Comparison of ENCODE assay signal across 20 mouse cellular contexts in genomic region chr17:30279684-30280083, GRCm38 (mm10).
DNase-seq lines count a peak whose midpoint lies in the region; ATAC-seq lines count a peak whose summit lies in the region.
"Had no signal": no experiment of that assay in that cellular context is flagged by ENCODE, and none has a peak within 500 bp of the region (broad histone marks: within the 10 kb centered on the region; RNA-seq: fewer than 3 reads in every experiment).

No protein-coding gene starts in this region.

- DNase-seq in embryo, embryonic 10.5 days (ENCODE audit: low spot score), result peak; percentile 55
- DNase-seq in embryo, embryonic 11 days, result no peak
- peak; percentile 87 for DNase-seq in midbrain, embryonic 11.5 days (ENCODE audit: low spot score, missing footprints)
- no peak for DNase-seq in adrenal gland, adult 8-10 months
- no peak for DNase-seq in limb, embryonic 10.5 days (ENCODE audit: low spot score)
- DNase-seq: adrenal gland, adult 2 months; cerebellum, adult 18-20 months; cerebellum, postnatal 36 days; heart, adult 18-20 months; right cerebral cortex, postnatal 25 days; thymus, postnatal 14 days had no signal

- H3K9ac ChIP-seq in midbrain, embryonic 11.5 days (ENCODE audit: low read length), result no peak overlapping the region
- no peak overlapping the region for H3K9ac ChIP-seq in midbrain, embryonic 16.5 days (ENCODE audit: low read depth, low read length)
- no peak overlapping the region for H3K9ac ChIP-seq in liver, embryonic 12.5 days
- H3K9ac ChIP-seq: embryonic facial prominence, embryonic 13.5 days; heart, embryonic 15.5 days; limb, embryonic 15.5 days; neural tube, embryonic 12.5 days had no signal

- no peaks in the 10 kb centered on the region for H3K27me3 ChIP-seq in midbrain, embryonic 11.5 days (ENCODE audit: control insufficient read depth, insufficient read depth, low read length)
- H3K27me3 ChIP-seq in midbrain, embryonic 16.5 days (ENCODE audit: control insufficient read depth, insufficient read depth, low read depth, low read length), result no peaks in the 10 kb centered on the region
- H3K27me3 ChIP-seq in liver, embryonic 12.5 days (replicated peaks), result no peaks in the 10 kb centered on the region
- H3K27me3 ChIP-seq in limb, embryonic 10.5 days (ENCODE audit: low read depth, poor library complexity, severe bottlenecking), result no peaks in the 10 kb centered on the region
- H3K27me3 ChIP-seq: embryonic facial prominence, embryonic 13.5 days; heart, embryonic 15.5 days; limb, embryonic 15.5 days; neural tube, embryonic 12.5 days had no signal

- no peaks in the 10 kb centered on the region for H3K36me3 ChIP-seq in midbrain, embryonic 11.5 days (ENCODE audit: control insufficient read depth, insufficient read depth, low read length)
- no peaks in the 10 kb centered on the region for H3K36me3 ChIP-seq in midbrain, embryonic 16.5 days (ENCODE audit: control insufficient read depth, insufficient read depth, low read length)
- no peaks in the 10 kb centered on the region for H3K36me3 ChIP-seq in liver, embryonic 12.5 days
- no peaks in the 10 kb centered on the region for H3K36me3 ChIP-seq in limb, embryonic 10.5 days
- H3K36me3 ChIP-seq: embryonic facial prominence, embryonic 13.5 days; heart, embryonic 15.5 days; limb, embryonic 15.5 days; neural tube, embryonic 12.5 days had no signal

- 11% methylated on average over 5 of the region's 5 CpGs for WGBS in midbrain, embryonic 11.5 days
- WGBS in midbrain, embryonic 16.5 days, result 10% methylated on average over 5 of the region's 5 CpGs
- WGBS in liver, embryonic 12.5 days (ENCODE audit: insufficient replicate concordance), result 62% methylated on average over 5 of the region's 5 CpGs
- WGBS in limb, embryonic 10.5 days, result 76% methylated on average over 5 of the region's 5 CpGs

- H3K27ac ChIP-seq in midbrain, embryonic 11.5 days (ENCODE audit: low read depth, low read length), result peak overlapping the region; percentile 66
- H3K27ac ChIP-seq in midbrain, embryonic 16.5 days (ENCODE audit: low read length), result no peak overlapping the region
- no peak overlapping the region for H3K27ac ChIP-seq in liver, embryonic 12.5 days
- no peak overlapping the region for H3K27ac ChIP-seq in limb, embryonic 10.5 days
- H3K27ac ChIP-seq: embryonic facial prominence, embryonic 13.5 days; heart, embryonic 15.5 days; limb, embryonic 15.5 days; neural tube, embryonic 12.5 days; stomach, postnatal 0 days had no signal

- H3K4me3 ChIP-seq in midbrain, embryonic 11.5 days (ENCODE audit: low read depth, low read length), result no peak overlapping the region
- no peak overlapping the region for H3K4me3 ChIP-seq in midbrain, embryonic 16.5 days (ENCODE audit: low read depth, low read length)
- H3K4me3 ChIP-seq in liver, embryonic 12.5 days, result no peak overlapping the region
- no peak overlapping the region for H3K4me3 ChIP-seq in limb, embryonic 10.5 days
- H3K4me3 ChIP-seq: embryonic facial prominence, embryonic 13.5 days; heart, embryonic 15.5 days; limb, embryonic 15.5 days; neural tube, embryonic 12.5 days had no signal

- H3K4me1 ChIP-seq in midbrain, embryonic 11.5 days (ENCODE audit: control insufficient read depth, insufficient read depth, low read length), result peaks cover 27% of the 10 kb centered on the region
- H3K4me1 ChIP-seq in midbrain, embryonic 16.5 days (ENCODE audit: control insufficient read depth, insufficient read depth, low read length), result peaks cover 10% of the 10 kb centered on the region
- peaks cover 14% of the 10 kb centered on the region for H3K4me1 ChIP-seq in liver, embryonic 12.5 days
- H3K4me1 ChIP-seq in limb, embryonic 10.5 days, result peaks cover 32% of the 10 kb centered on the region

- H3K4me2 ChIP-seq in midbrain, embryonic 11.5 days, result peak overlapping the region; percentile 1; the same call in 1 of the 2 replicates
- no peak overlapping the region for H3K4me2 ChIP-seq in midbrain, embryonic 16.5 days (ENCODE audit: low read length)
- no peak overlapping the region for H3K4me2 ChIP-seq in liver, embryonic 12.5 days
- H3K4me2 ChIP-seq: embryonic facial prominence, embryonic 13.5 days; heart, embryonic 15.5 days; limb, embryonic 15.5 days; neural tube, embryonic 12.5 days had no signal

- peak; percentile 74 for ATAC-seq in midbrain, embryonic 11.5 days (ENCODE audit: low FRiP score)
- ATAC-seq in midbrain, embryonic 16.5 days, result no peak
- 0 out of 2 replicates have a peak, but pooled peaks have one; percentile 33 for ATAC-seq in megakaryocyte progenitor cell, adult 5-6 weeks (replicated peaks; ENCODE audit: poor library complexity)
- no peak for ATAC-seq in liver, embryonic 12.5 days
- ATAC-seq: CD4-positive, CD25-positive, alpha-beta regulatory T cell, adult 4 months had no signal

- no peaks in the 10 kb centered on the region for H3K9me3 ChIP-seq in midbrain, embryonic 11.5 days (ENCODE audit: control insufficient read depth, low read length)
- H3K9me3 ChIP-seq in midbrain, embryonic 16.5 days (replicated peaks; ENCODE audit: control insufficient read depth, low read length, poor library complexity, severe bottlenecking), result no peaks in the 10 kb centered on the region
- H3K9me3 ChIP-seq in liver, embryonic 12.5 days (replicated peaks), result no peaks in the 10 kb centered on the region
- H3K9me3 ChIP-seq in limb, embryonic 10.5 days (replicated peaks), result no peaks in the 10 kb centered on the region
- H3K9me3 ChIP-seq: embryonic facial prominence, embryonic 13.5 days; heart, embryonic 15.5 days; limb, embryonic 15.5 days; neural tube, embryonic 12.5 days had no signal

Comparison
In these comparisons a context has a peak if more than half of its experiments do, and no peak if none do; other contexts are left out.
1. DNase-seq: peak in embryo, embryonic 10.5 days (single experiment) and midbrain, embryonic 11.5 days (single experiment); none in embryo, embryonic 11 days (single experiment), adrenal gland, adult 8-10 months (single experiment) and limb, embryonic 10.5 days (single experiment).
2. ATAC-seq: peak in midbrain, embryonic 11.5 days (single experiment) and megakaryocyte progenitor cell, adult 5-6 weeks (single experiment); none in midbrain, embryonic 16.5 days (single experiment) and liver, embryonic 12.5 days (single experiment).